Comparison of ENCODE assay signal across 39 mouse cellular contexts in the genomic region with DNA sequence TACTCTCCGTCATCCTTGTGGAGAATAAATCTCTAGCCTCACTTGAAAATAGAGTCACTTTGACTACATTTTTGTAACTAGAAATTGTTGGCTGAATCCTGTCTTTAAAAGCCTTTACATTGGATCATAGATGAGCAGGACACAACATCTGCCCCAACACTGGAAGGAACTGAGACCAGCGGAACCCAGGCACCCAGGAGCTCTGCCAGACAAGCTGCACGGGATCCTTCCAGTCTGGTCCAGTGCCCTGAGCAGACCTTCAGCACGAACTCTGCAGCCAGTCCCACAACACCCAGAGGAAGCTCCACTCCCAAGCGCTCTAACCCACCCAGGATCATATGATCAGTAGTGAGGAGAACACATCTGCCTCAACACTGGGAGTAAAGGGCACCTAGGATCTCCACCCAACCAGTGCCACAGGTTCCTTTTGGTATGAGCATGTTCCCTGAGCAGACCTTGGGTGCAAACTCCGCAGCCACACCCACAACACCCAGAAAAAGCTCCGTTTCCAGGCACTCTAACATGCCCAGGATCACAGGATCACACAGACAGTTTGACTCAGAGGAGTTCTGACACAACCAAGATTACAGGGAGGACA. TPM values are rescaled to one million over a fixed set of nuclear protein-coding genes. Genes with fewer than 3 reads are reported as not detected.
DNase-seq lines count a peak whose midpoint lies in the region; ATAC-seq and TF ChIP-seq lines count a peak whose summit lies in the region.
"Had no signal": no experiment of that assay in that cellular context is flagged by ENCODE, and none has a peak within 500 bp of the region (broad histone marks: within the 10 kb centered on the region; RNA-seq: fewer than 3 reads in every experiment).

No protein-coding gene starts in this region.

- 85% methylated on average over 7 of the region's 7 CpGs for WGBS in lung, embryonic 14.5 days
- WGBS in intestine, embryonic 16.5 days: 80% methylated on average over 7 of the region's 7 CpGs
- WGBS in midbrain, embryonic 14.5 days: 87% methylated on average over 7 of the region's 7 CpGs

- TF ChIP-seq CTCF in lung, embryonic 14.5 days (IDR thresholded peaks at IDR 0.05; ENCODE audit: low read depth): no peak

- no peak overlapping the region for H3K9ac ChIP-seq in lung, embryonic 14.5 days
- no peak overlapping the region for H3K9ac ChIP-seq in intestine, embryonic 16.5 days (ENCODE audit: low read depth, low read length)
- no peak overlapping the region for H3K9ac ChIP-seq in midbrain, embryonic 14.5 days (replicated peaks; ENCODE audit: low read length)
- H3K9ac ChIP-seq: embryonic facial prominence, embryonic 13.5 days; forebrain, embryonic 15.5 days; heart, embryonic 12.5 days; hindbrain, embryonic 14.5 days; limb, embryonic 12.5 days; liver, embryonic 12.5 days; liver, postnatal 0 days; neural tube, embryonic 12.5 days; stomach, embryonic 15.5 days had no signal

- H3K27me3 ChIP-seq in lung, embryonic 14.5 days (ENCODE audit: insufficient read depth, low read length): no peaks in the 10 kb centered on the region
- H3K27me3 ChIP-seq in intestine, embryonic 16.5 days (replicated peaks; ENCODE audit: control insufficient read depth, insufficient read depth, low read length): no peaks in the 10 kb centered on the region
- no peaks in the 10 kb centered on the region for H3K27me3 ChIP-seq in midbrain, embryonic 14.5 days (ENCODE audit: control insufficient read depth, insufficient read depth, low read length)
- H3K27me3 ChIP-seq: embryonic facial prominence, embryonic 13.5 days; forebrain, embryonic 15.5 days; heart, embryonic 12.5 days; limb, embryonic 12.5 days; liver, embryonic 12.5 days; neural tube, embryonic 12.5 days; Patski; stomach, embryonic 15.5 days had no signal

- peak; percentile 35 for DNase-seq in adrenal gland, postnatal 14 days
- DNase-seq in adrenal gland, adult 18-20 months (ENCODE audit: low spot score in 2 of 2): no peak
- no peak for DNase-seq in lung, embryonic 14.5 days
- DNase-seq in lung, postnatal 25 days (ENCODE audit: low spot score): no peak
- DNase-seq in adrenal gland, postnatal 25 days: peak; percentile 27
- no peak for DNase-seq in midbrain, embryonic 14.5 days
- DNase-seq: cerebellum, adult 11-12 months; cerebellum, adult 9-11 months; gastrocnemius, postnatal 25 days; heart, adult 2 months; kidney, postnatal 36 days; liver, postnatal 0 days; right cerebral cortex, adult 18-20 months; right cerebral cortex, postnatal 4 days had no signal

- H3K9me3 ChIP-seq in lung, embryonic 14.5 days (ENCODE audit: low read depth, low read length): peaks cover 11% of the 10 kb centered on the region
- H3K9me3 ChIP-seq in intestine, embryonic 16.5 days (ENCODE audit: control insufficient read depth, low read length): 0 out of 2 replicates have a peak, but pooled peaks cover 8% of the 10 kb centered on the region
- H3K9me3 ChIP-seq in midbrain, embryonic 14.5 days (ENCODE audit: control insufficient read depth, low read length): peaks cover 10% of the 10 kb centered on the region
- H3K9me3 ChIP-seq: stomach, embryonic 15.5 days had no signal

- no peak overlapping the region for H3K4me2 ChIP-seq in lung, embryonic 14.5 days
- no peak overlapping the region for H3K4me2 ChIP-seq in intestine, embryonic 16.5 days (ENCODE audit: low read depth, low read length)
- H3K4me2 ChIP-seq in midbrain, embryonic 14.5 days (ENCODE audit: low read length): no peak overlapping the region
- H3K4me2 ChIP-seq: embryonic facial prominence, embryonic 13.5 days; forebrain, embryonic 15.5 days; heart, embryonic 12.5 days; hindbrain, embryonic 14.5 days; limb, embryonic 12.5 days; liver, embryonic 12.5 days; midbrain, embryonic 11.5 days; neural tube, embryonic 12.5 days; stomach, embryonic 15.5 days had no signal

- peaks cover 20% of the 10 kb centered on the region for H3K36me3 ChIP-seq in lung, embryonic 14.5 days (ENCODE audit: insufficient read depth)
- no peaks in the 10 kb centered on the region for H3K36me3 ChIP-seq in intestine, embryonic 16.5 days (ENCODE audit: control insufficient read depth, insufficient read depth, low read length)
- no peaks in the 10 kb centered on the region for H3K36me3 ChIP-seq in midbrain, embryonic 14.5 days (ENCODE audit: control insufficient read depth, insufficient read depth, low read length)
- H3K36me3 ChIP-seq: embryonic facial prominence, embryonic 13.5 days; forebrain, embryonic 10.5 days; forebrain, embryonic 15.5 days; heart, embryonic 12.5 days; limb, embryonic 12.5 days; liver, embryonic 12.5 days; neural tube, embryonic 12.5 days; stomach, embryonic 15.5 days had no signal

- H3K27ac ChIP-seq in lung, embryonic 14.5 days (ENCODE audit: low read depth): no peak overlapping the region
- no peak overlapping the region for H3K27ac ChIP-seq in intestine, embryonic 16.5 days (ENCODE audit: low read length)
- no peak overlapping the region for H3K27ac ChIP-seq in midbrain, embryonic 14.5 days (replicated peaks; ENCODE audit: low read depth, low read length)
- H3K27ac ChIP-seq: embryonic facial prominence, embryonic 13.5 days; forebrain, embryonic 10.5 days; forebrain, embryonic 15.5 days; heart, adult 2 months; hindbrain, embryonic 14.5 days; layer of hippocampus, adult 2 months; left cerebral cortex, adult 2 months; limb, embryonic 12.5 days; liver, embryonic 12.5 days; neural tube, embryonic 12.5 days; stomach, embryonic 15.5 days had no signal

- H3K4me1 ChIP-seq in lung, embryonic 14.5 days (ENCODE audit: insufficient read depth): no peaks in the 10 kb centered on the region
- H3K4me1 ChIP-seq in intestine, embryonic 16.5 days (ENCODE audit: control insufficient read depth, insufficient read depth, low read length): no peaks in the 10 kb centered on the region
- no peaks in the 10 kb centered on the region for H3K4me1 ChIP-seq in midbrain, embryonic 14.5 days (ENCODE audit: control insufficient read depth, insufficient read depth, low read length)
- H3K4me1 ChIP-seq: embryonic facial prominence, embryonic 13.5 days; forebrain, embryonic 10.5 days; forebrain, embryonic 15.5 days; heart, embryonic 12.5 days; liver, embryonic 12.5 days; neural tube, embryonic 12.5 days; stomach, embryonic 15.5 days had no signal

- H3K4me3 ChIP-seq in lung, embryonic 14.5 days (ENCODE audit: low read depth, low read length): no peak overlapping the region
- H3K4me3 ChIP-seq in intestine, embryonic 16.5 days (ENCODE audit: low read length): no peak overlapping the region
- H3K4me3 ChIP-seq in midbrain, embryonic 14.5 days (replicated peaks; ENCODE audit: low read depth, low read length): no peak overlapping the region
- H3K4me3 ChIP-seq: embryonic facial prominence, embryonic 13.5 days; forebrain, embryonic 10.5 days; forebrain, embryonic 15.5 days; heart, adult 2 months; heart, embryonic 12.5 days; layer of hippocampus, adult 2 months; left cerebral cortex, adult 2 months; limb, embryonic 12.5 days; liver, embryonic 12.5 days; myocyte; neural tube, embryonic 12.5 days; stomach, embryonic 15.5 days had no signal

- ATAC-seq in lung, embryonic 14.5 days (ENCODE audit: insufficient read depth): 0 out of 2 replicates have a peak, but pooled peaks have one; percentile 31
- peak; percentile 92 for ATAC-seq in intestine, embryonic 16.5 days
- ATAC-seq in midbrain, embryonic 14.5 days (ENCODE audit: low FRiP score, low TSS enrichment): no peak
- ATAC-seq: forebrain, embryonic 15.5 days; liver, embryonic 12.5 days; liver, postnatal 0 days; Patski had no signal

RNA-seq across cellular contexts. Expression of a gene that starts 19.7 kb away (rescaled TPM):
- not detected in 2 replicates for total RNA-seq in adrenal gland, postnatal 14 days (2021)
- total RNA-seq in adrenal gland, adult 18-20 months (2021): not detected
- 0.14 and 0.62 TPM in 2 replicates for polyA plus RNA-seq in lung, embryonic 14.5 days (2014; fragmentation: Nextera tagmentation; extraction: Ambion mirVana)
- not detected in 2 replicates for total RNA-seq in adrenal gland, postnatal 25 days (2021)
- polyA plus RNA-seq in intestine, embryonic 16.5 days (2015; fragmentation: Nextera tagmentation; extraction: Ambion mirVana): 1.5 and 1.8 TPM in 2 replicates
- not detected in 2 replicates for polyA plus RNA-seq in midbrain, embryonic 14.5 days (2014; fragmentation: Nextera tagmentation; extraction: Ambion mirVana)
- total RNA-seq: gastrocnemius, adult 18-20 months; gastrocnemius, postnatal 25 days; heart, adult 2 months; hematopoietic stem cell, adult 5-6 weeks; layer of hippocampus, adult 2 months; layer of hippocampus, postnatal 14 days; left cerebral cortex, adult 2 months; left cerebral cortex, postnatal 25 days; megakaryocyte, adult 5-6 weeks; MEL; midbrain, postnatal 0 days had no signal
- polyA plus RNA-seq: embryonic facial prominence, embryonic 13.5 days; forebrain, embryonic 10.5 days; forebrain, embryonic 15.5 days; frontal cortex, adult 2 months; heart, adult 2 months; heart, embryonic 12.5 days; heart, postnatal 0 days; hindbrain, embryonic 14.5 days; kidney, embryonic 16.5 days; limb, embryonic 12.5 days; liver, embryonic 12.5 days; liver, postnatal 0 days; midbrain, embryonic 11.5 days; midbrain, postnatal 0 days; myocyte; neural tube, embryonic 12.5 days had no signal

RNA-seq across cellular contexts. Expression of a gene that starts 32.6 kb away (rescaled TPM):
- 3,758 and 4,029 TPM in 2 replicates for total RNA-seq in adrenal gland, postnatal 14 days (2021)
- 1,000 to 10,000 TPM in 1 of 2 experiments, 100 to 1,000 TPM in 1; 384 to 6,834 TPM for total RNA-seq in adrenal gland, adult 18-20 months (2021)
- polyA plus RNA-seq in lung, embryonic 14.5 days (2014; fragmentation: Nextera tagmentation; extraction: Ambion mirVana): 883 and 968 TPM in 2 replicates
- total RNA-seq in adrenal gland, postnatal 25 days (2021): 7,275 and 7,287 TPM in 2 replicates
- 734 and 860 TPM in 2 replicates for polyA plus RNA-seq in intestine, embryonic 16.5 days (2015; fragmentation: Nextera tagmentation; extraction: Ambion mirVana)
- polyA plus RNA-seq in midbrain, embryonic 14.5 days (2014; fragmentation: Nextera tagmentation; extraction: Ambion mirVana): 0.32 and 0.51 TPM in 2 replicates
- total RNA-seq: hematopoietic stem cell, adult 5-6 weeks had no signal
- polyA plus RNA-seq: myocyte had no signal

RNA-seq across cellular contexts. Expression of a gene that starts 48.2 kb away (rescaled TPM):
- 0.52 and 0.56 TPM in 2 replicates for total RNA-seq in adrenal gland, postnatal 14 days (2021)
- total RNA-seq in adrenal gland, adult 18-20 months (2021): under 1 TPM in 1 of 2 experiments, not detected in 1; 0.58 TPM
- polyA plus RNA-seq in lung, embryonic 14.5 days (2014; fragmentation: Nextera tagmentation; extraction: Ambion mirVana): 0.30 TPM in 1 of 2 replicates, not detected in the other
- not detected in 2 replicates for total RNA-seq in adrenal gland, postnatal 25 days (2021)
- 0.15 TPM in 1 of 2 replicates, not detected in the other for polyA plus RNA-seq in intestine, embryonic 16.5 days (2015; fragmentation: Nextera tagmentation; extraction: Ambion mirVana)
- 0.12 TPM in 1 of 2 replicates, not detected in the other for polyA plus RNA-seq in midbrain, embryonic 14.5 days (2014; fragmentation: Nextera tagmentation; extraction: Ambion mirVana)
- total RNA-seq: gastrocnemius, adult 18-20 months; gastrocnemius, postnatal 25 days; hematopoietic stem cell, adult 5-6 weeks; layer of hippocampus, adult 2 months; layer of hippocampus, postnatal 14 days; left cerebral cortex, adult 2 months; left cerebral cortex, postnatal 25 days; megakaryocyte, adult 5-6 weeks; MEL had no signal
- polyA plus RNA-seq: frontal cortex, adult 2 months; myocyte had no signal

Comparison
In these comparisons a context has a peak if more than half of its experiments do, and no peak if none do; other contexts are left out.
1. DNase-seq: peak in adrenal gland, postnatal 14 days (single experiment) and adrenal gland, postnatal 25 days (single experiment); none in adrenal gland, adult 18-20 months (0 of 2), lung, embryonic 14.5 days (single experiment), lung, postnatal 25 days (single experiment) and midbrain, embryonic 14.5 days (single experiment).